Mouse (Mus musculus) stomach, postnatal 0 days (tissue): ENCODE measurements around the gene Ss18l1.

Experiments used
- CTCF ChIP-seq: IDR thresholded peaks from 2 replicates; pipeline ENCODE4 v1.5.1; 2016; ENCODE audit warnings: antibody characterized with exemption, low read depth, mild to moderate bottlenecking, moderate library complexity
- EP300 ChIP-seq: optimal IDR thresholded peaks from 2 replicates; pipeline ENCODE3; 2016; ENCODE audit warnings: antibody characterized with exemption

- TF ChIP-seq CTCF (peak; percentile 31), EP300 (no peak)
Measured at GRCm38 (mm10) chr2:180070481-180071453, 28.5 kb downstream of the Ss18l1 start, which contains the start of gene Mtg2.
